Mouse (Mus musculus) cortical plate, adult 2 months (tissue): Measurements from ENCODE around the gene Serpina1f. TPM values are rescaled to one million over a fixed set of nuclear protein-coding genes. Genes with fewer than 3 reads are reported as not detected.
"Not testable (repeated sequence)": the region's sequence is repeated elsewhere in the genome, so short reads cannot be mapped to it uniquely, and the experiment has no call there.

Experiments
- H3K27ac ChIP-seq: fragments of 200-500 bp; 2 replicates; pipeline ENCODE4 v1.5.1; 2012; ENCODE audit warnings: low read length, control low read depth, inconsistent platforms; ENCODE audit not compliant: insufficient read depth
- H3K4me1 ChIP-seq: fragments of 200-500 bp; 2 replicates; pipeline ENCODE4 v1.6.1; 2011; ENCODE audit warnings: low read length; ENCODE audit not compliant: control insufficient read depth, insufficient read depth
- H3K4me3 ChIP-seq: fragments of 200-500 bp; 2 replicates; pipeline ENCODE4 v1.5.1; 2011; ENCODE audit warnings: mild to moderate bottlenecking, low read length, control low read depth; ENCODE audit not compliant: insufficient read depth
- CTCF ChIP-seq: fragments of 200-500 bp; IDR thresholded peaks from 2 replicates; pipeline ENCODE4 v1.5.1; 2011; ENCODE audit warnings: mild to moderate bottlenecking, control low read depth, low read length; ENCODE audit not compliant: insufficient read depth; ENCODE audit errors: extremely low read depth
- POLR2A ChIP-seq: fragments of 200-500 bp; IDR thresholded peaks from 2 replicates; pipeline ENCODE4 v1.6.1; 2011; ENCODE audit warnings: mild to moderate bottlenecking, low read length, control low read depth; ENCODE audit not compliant: insufficient read depth; ENCODE audit errors: extremely low read depth
- polyA plus RNA-seq: library from polyadenylated mRNA; depleted of rRNA; stranded (reverse); fragments of >200 nt; gene quantifications from 2 replicates; pipeline ENCODE4 v1.2.3, GENCODE M21; 2012

Serpina1f gene
- polyA plus RNA-seq, 1 experiment, result not detected

DNA sequence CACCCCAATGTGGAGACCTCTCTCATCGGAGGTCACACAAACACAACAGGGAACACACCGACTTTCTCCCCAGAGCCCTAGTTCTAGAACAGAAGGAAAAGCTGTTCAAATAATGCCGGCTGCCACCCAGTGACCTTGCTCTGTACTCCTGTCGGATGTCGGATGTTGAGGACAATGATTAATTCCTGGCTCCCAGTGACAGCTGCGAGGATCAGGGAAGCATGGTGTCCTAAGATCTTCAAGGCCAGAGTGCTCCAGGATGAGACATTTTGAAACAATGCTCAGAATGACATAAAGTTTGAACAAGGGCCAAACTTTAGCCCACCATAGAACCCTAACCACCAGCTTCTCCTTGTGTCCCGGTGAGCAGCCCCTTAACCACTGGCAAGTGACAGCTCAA is 8.3 kb downstream of the Serpina1f start:
- Histone ChIP-seq H3K27ac (no peak overlapping the region), H3K4me3 (no peak overlapping the region), H3K4me1 (no peaks in the 10 kb centered on the region)
- TF ChIP-seq POLR2A (no peak), CTCF (no peak)

DNA sequence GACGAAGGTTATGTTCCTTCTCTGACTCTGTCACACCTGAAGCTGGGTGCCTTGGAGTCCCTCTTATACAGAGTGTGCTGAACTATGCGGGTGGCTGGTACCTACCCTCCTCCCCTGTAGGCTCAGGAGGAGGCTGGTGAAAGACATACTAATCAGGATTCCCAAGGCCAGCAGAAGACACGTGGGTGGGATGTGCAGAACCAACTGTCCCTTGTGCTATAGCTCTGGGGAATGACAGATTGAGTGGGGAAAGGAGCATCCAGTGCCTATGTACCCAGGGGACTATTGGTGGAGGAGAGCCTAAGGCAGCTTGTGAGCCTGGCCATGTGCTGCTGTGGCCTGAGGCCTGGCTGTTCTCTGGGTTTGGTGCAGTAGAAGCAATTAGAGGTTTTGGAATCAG is 9.3 kb downstream of the Serpina1f start:
- Histone ChIP-seq H3K4me3 (no peak overlapping the region), H3K27ac (no peak overlapping the region), H3K4me1 (no peaks in the 10 kb centered on the region)
- TF ChIP-seq POLR2A (no peak), CTCF (no peak)

DNA sequence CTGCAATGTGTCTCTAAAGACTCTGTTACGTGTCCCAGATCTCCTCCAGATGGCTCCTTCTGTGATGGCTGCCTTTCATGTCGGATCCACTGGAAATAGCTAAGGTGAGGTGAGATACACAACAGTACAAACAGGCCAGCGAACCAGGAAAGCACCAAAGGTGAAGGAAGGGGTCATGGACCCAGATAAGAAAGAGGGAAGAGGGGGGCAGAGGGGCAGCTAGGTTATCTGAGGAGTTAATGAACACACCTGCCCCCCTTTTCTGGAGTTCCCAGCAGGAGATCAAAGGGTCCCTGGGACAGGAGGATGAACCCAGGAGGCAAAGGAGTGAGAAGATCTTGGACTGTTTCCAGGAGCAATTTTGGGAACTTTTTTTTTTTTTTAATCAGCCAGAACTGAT is 9.9 kb downstream of the Serpina1f start:
- Histone ChIP-seq H3K4me1 (no peaks in the 10 kb centered on the region), H3K4me3 (no peak overlapping the region), H3K27ac (no peak overlapping the region)
- TF ChIP-seq POLR2A (no peak), CTCF (no peak)

DNA sequence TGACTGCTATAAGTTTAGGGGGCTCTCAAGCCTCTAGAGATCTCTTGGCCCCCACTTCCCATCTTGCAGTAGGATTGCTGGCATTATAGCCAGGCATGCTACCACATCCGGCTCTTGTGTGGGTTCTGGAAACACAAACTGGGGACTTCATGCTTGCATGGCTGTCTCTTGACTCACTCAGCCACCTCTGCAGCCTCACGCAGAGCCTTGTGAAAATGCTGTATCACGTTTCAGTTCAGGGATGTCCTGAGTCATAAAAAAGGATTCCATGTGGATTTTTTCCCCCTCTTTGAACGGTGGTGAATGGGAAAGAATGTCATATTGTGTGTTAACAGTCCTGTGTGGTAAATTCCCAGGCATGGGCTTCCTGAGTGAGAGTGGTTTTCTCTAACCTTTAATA is 11.6 kb downstream of the Serpina1f start:
- Histone ChIP-seq H3K4me1 (no peaks in the 10 kb centered on the region), H3K4me3 (no peak overlapping the region)
- TF ChIP-seq POLR2A, result no peak
- no peak for TF ChIP-seq CTCF

DNA sequence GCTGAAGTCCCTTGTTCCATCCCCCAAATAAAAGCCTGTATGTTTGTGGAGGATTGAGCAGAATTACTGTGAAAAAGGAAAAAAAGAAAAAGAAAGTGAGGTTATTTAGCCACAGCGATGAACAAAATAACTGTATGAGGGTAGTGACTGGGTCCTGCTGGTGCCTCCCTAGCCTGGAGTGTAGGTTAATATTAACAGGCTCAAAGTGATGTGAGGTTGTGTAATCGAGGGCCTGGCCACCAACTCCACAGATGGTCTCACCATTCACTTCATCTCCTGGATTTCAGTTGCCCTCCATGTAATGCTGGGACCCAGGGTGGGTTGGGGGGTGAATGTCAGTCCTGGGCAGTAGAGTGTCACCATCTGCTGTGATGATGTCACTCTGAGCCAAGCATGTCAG is 13.6 kb downstream of the Serpina1f start:
- TF ChIP-seq CTCF (no peak), POLR2A (no peak)
- H3K4me1 ChIP-seq, result no peaks in the 10 kb centered on the region
- H3K27ac ChIP-seq, result no peak overlapping the region
- H3K4me3 ChIP-seq, result no peak overlapping the region

More for the DNA sequence above, 11.6 kb downstream of the Serpina1f start:
- H3K27ac ChIP-seq, result no peak overlapping the region

DNA sequence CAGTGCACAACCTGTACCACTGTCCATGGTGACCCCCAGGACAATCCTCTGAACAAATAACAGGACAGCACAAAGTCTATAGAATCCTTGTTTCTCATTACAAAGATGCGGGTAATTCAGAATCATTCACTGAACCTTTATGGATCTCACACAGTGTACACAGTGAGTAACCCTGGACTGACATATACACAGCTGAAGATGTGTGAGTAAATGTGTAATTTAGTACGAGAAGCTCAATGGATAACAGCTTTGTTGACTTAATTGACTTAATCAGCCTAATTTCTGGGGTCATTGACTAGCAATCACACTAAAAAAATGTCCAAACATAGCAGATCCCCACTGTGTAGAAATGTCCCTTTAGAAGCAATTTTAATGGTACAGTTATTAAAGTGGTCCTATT is 14.2 kb downstream of the Serpina1f start:
- TF ChIP-seq POLR2A (no peak), CTCF (no peak)
- Histone ChIP-seq H3K4me3 (no peak overlapping the region), H3K27ac (no peak overlapping the region), H3K4me1 (no peaks in the 10 kb centered on the region)

DNA sequence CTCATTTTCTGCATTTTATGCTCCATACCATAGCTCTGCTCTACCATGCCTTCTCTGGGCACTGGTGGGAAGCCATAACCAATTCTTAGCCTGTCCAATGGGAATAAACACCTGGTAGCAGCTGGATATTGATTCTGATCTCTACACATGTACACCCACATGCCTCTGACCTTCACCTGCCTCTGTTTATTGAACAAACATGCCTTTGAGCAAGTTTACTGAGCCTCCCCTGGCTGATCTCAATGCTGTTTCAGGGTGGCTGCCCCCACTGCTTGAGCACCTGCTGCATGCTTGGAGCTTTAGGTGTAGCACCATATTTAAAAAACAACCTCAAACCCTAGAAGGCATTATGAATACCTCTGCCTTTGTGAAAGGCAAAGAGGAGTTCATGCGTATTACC is 15.5 kb downstream of the Serpina1f start:
- H3K4me3 ChIP-seq, H3K27ac ChIP-seq, H3K4me1 ChIP-seq: not testable (repeated sequence)

DNA sequence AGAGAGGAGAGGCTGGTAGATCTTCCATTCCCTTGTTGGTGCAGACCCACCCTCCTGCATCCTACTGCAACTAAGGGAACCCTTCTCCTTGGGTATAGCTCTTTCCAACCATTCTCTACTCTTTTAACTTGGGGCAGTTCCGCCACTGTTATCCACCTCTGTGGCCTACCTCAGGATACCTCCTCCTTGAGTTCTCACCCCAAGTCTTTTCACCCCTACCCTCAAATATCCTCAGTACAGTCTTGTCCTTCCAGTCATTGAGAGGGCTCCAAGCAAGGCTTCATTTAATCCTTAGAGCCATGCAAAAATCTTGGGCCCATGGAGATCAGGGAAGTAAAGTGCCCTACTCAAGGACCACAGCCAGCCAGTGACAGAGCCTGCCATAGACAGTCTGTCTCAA is 19.3 kb downstream of the Serpina1f start, which contains the start of gene Serpina16:
Serpina16 (minus strand) TSS at position 101 of the 400 bp plus-strand sequence.
- H3K27ac ChIP-seq, result no peak within 1 kb of the TSS
- H3K4me1 ChIP-seq, result no peaks in the 10 kb centered on the region
- H3K4me3 ChIP-seq, result no peak within 1 kb of the TSS
- TF ChIP-seq POLR2A (no peak), CTCF (no peak)

DNA sequence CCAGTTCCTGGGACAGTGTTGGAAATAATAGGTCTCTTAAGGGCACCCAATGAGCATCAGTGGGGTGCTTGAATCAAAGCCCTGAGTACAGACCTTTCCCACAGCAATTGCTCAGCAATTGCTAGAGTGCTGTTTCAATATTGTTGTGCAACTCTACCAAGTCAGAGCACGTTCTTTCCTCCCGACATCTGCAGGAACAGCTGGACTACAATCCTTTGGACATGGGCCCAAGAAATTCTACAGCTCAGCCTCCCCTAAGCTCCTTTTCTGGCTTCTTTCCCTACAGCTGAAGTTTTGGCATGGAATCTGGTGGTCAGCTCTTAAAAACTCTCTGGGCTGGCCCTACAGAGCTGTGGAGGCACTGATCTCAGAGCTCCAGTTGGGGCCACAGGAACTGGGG is 22.1 kb downstream of the Serpina1f start:
- Histone ChIP-seq H3K4me1 (no peaks in the 10 kb centered on the region; the same call in 1 of the 2 replicates), H3K27ac (no peak overlapping the region), H3K4me3 (no peak overlapping the region)
- TF ChIP-seq POLR2A (no peak), CTCF (no peak)

DNA sequence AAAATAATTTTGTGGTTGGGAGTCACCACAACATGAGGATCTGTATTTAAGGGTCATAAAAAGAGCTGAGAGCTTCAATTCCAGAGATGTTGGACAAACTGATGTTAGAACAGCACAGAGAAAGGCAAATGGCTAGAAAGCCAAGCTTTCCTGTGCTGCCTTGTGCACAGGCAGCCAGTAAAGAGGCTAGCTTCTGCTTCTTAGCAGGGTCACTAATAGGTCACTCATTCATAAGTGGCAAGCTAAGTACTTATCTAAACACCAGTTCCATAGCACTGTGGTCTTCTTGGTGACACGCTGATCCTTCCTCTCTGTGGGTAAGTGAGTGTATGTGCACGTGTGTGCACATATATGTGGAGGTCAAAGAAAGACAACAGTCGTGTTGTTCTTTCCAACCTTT is 23.8 kb downstream of the Serpina1f start:
- H3K27ac ChIP-seq, result no peak overlapping the region
- no peak overlapping the region for H3K4me3 ChIP-seq
- H3K4me1 ChIP-seq, result no peaks in the 10 kb centered on the region; the same call in 1 of the 2 replicates
- TF ChIP-seq POLR2A, result no peak

DNA sequence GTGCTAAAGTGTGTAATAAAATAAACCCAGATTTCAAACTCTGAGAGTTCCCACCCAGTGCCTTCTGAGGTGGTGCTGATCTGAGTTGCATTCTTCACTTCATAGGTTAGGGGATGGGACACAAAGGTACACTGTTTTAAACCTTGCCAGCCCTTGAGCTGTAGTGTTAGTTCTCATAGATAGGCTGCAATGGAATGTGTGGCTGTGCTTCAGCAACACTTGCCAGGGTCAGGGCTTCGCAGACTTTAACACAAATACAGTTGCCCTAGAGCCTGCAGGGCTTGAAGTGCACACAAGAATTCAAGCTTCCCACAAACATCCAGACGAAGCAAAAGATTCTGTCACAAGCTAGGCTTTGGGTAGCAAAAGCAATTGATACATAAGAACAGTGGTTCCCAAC is 24.4 kb downstream of the Serpina1f start:
- TF ChIP-seq CTCF, result no peak
- no peak for TF ChIP-seq POLR2A

More for the DNA sequence above, 24.4 kb downstream of the Serpina1f start:
- Histone ChIP-seq H3K27ac (no peak overlapping the region), H3K4me1 (no peaks in the 10 kb centered on the region; the same call in 1 of the 2 replicates), H3K4me3 (no peak overlapping the region)
